Mouse (Mus musculus) heart, embryonic 10.5 days (tissue): Measurements from ENCODE around the gene Polr1a. TPM values are rescaled to one million over a fixed set of nuclear protein-coding genes. Genes with fewer than 3 reads are reported as not detected.
A peak's percentile ranks its signal among the peaks of the same experiment; 100 is the strongest.

ENCODE experiments used
- DNase-seq: peaks from one replicate; pipeline ENCODE4 v3.0.0-alpha.2; 2017; ENCODE audit warnings: low spot score
- H3K27ac ChIP-seq: fragments of 300-500 bp; sonication (generic); 2 replicates; pipeline ENCODE4 v1.5.1; 2016; ENCODE audit warnings: mild to moderate bottlenecking
- H3K27me3 ChIP-seq: fragments of 300-500 bp; sonication (generic); 2 replicates; pipeline ENCODE4 v1.6.1; 2016; ENCODE audit warnings: mild to moderate bottlenecking; ENCODE audit not compliant: poor library complexity, insufficient read depth, severe bottlenecking
- H3K36me3 ChIP-seq: fragments of 300-500 bp; sonication (generic); 2 replicates; pipeline ENCODE4 v1.6.1; 2016; ENCODE audit warnings: mild to moderate bottlenecking, moderate library complexity
- H3K4me1 ChIP-seq: fragments of 300-500 bp; sonication (generic); 2 replicates; pipeline ENCODE4 v1.6.1; 2016; ENCODE audit warnings: mild to moderate bottlenecking
- H3K4me3 ChIP-seq: fragments of 300-500 bp; sonication (generic); 2 replicates; pipeline ENCODE4 v1.5.1; 2016; ENCODE audit warnings: mild to moderate bottlenecking, moderate library complexity
- H3K9me3 ChIP-seq: fragments of 300-500 bp; sonication (generic); 2 replicates; pipeline ENCODE4 v1.6.1; 2016; ENCODE audit warnings: mild to moderate bottlenecking, moderate library complexity
- WGBS: fragments of 180-500 bp; shearing (Covaris S2); methylation state at CpG from one replicate; pipeline ENCODE4 v1.1.7; 2016; 5-methylcytosine and 5-hydroxymethylcytosine counted together
- polyA plus RNA-seq: library from polyadenylated mRNA; unstranded; fragments of >200 nt; fragmentation: Nextera tagmentation; extraction: Ambion mirVana; gene quantifications from 2 replicates; pipeline ENCODE4 v1.2.1, GENCODE M21; 2016

The Polr1a gene
- polyA plus RNA-seq, 1 experiment from 2014 or later = 40.0 TPM

DNA sequence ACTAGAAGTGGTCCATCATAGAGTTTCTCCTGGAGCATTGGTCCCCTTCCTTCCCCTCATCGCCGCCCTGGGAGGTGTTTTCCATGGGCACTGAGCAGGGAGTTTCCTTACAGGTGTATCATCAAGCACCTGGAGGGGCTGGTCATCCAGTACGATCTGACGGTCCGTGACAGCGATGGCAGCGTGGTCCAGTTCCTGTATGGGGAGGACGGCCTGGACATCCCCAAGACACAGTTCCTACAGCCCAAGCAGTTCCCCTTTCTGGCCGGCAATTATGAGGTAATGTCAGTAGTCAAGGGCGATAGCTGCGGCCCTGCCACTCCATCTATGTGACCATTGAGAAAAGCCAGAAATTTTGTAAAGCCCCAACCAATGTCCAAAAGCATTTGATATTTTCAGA lies 54.7 kb downstream of the Polr1a start:
- peaks cover 58% of the 10 kb centered on the region for H3K36me3 ChIP-seq
- 95% methylated on average over 11 of the region's 11 CpGs for WGBS

DNA sequence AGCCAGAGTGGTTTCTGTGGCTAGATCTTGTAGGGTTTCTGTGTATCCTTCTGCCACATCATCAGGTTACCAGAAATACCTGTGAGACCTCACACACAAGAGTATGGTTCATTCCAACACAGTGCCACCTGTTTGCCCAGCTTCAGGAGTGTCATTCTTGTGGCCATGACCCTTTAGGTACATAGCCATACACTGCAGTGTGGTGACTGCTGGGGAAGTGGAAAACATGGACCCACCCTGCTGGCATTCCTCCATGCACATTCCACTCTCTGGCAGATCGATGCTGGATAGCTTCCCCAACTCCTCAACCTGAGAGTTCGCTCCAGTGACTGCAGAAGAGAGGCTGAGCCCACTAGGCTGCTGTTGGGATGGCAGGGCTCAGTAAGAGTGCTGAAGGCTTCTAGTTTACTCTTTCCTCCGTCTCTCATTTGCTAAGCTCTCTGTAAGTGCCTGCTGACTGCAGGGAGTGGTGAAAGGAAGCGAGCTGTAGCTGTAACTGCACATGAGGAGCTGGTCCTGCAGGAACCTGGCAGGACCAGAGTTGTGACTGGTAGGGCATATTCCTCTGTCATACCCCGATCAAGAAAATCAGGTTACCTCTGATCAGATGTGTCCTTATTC lies 57.9 kb downstream of the Polr1a start:
- no peaks in the 10 kb centered on the region for H3K27me3 ChIP-seq
- peaks cover 76% of the 10 kb centered on the region for H3K36me3 ChIP-seq
- no peak overlapping the region for H3K27ac ChIP-seq
- no peak for DNase-seq
- H3K9me3 ChIP-seq = no peaks in the 10 kb centered on the region
- 80% methylated on average over 5 of the region's 5 CpGs for WGBS
- H3K4me3 ChIP-seq = no peak overlapping the region
- H3K4me1 ChIP-seq = peaks cover 7% of the 10 kb centered on the region; the same call in 1 of the 2 replicates

More for the DNA sequence above, 54.7 kb downstream of the Polr1a start:
- H3K4me3 ChIP-seq = no peak overlapping the region
- DNase-seq = no peak
- H3K27ac ChIP-seq = no peak overlapping the region
- no peaks in the 10 kb centered on the region for H3K27me3 ChIP-seq
- no peaks in the 10 kb centered on the region for H3K9me3 ChIP-seq
- H3K4me1 ChIP-seq = no peaks in the 10 kb centered on the region; the same call in 1 of the 2 replicates

DNA sequence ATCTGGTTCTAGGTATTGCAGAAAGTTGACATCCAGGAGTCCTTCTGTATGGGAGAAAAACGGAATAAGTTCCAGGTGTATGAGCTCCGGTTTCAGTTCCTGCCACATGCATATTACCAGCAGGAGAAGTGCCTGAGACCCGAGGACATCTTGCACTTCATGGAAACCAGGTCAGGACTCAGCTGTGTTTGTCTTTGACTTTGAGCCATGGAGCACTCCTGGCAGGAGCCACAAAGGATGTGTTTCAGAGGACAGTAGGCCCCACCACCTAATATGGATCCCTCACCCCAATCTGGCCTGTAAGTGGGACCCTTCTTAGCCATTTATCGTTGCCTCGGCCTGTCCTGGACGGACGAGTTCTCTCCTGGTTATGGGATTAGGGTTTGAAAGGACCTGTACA lies 59.0 kb downstream of the Polr1a start:
- no peak overlapping the region for H3K4me3 ChIP-seq
- H3K36me3 ChIP-seq = peaks cover 78% of the 10 kb centered on the region
- no peaks in the 10 kb centered on the region for H3K9me3 ChIP-seq
- no peaks in the 10 kb centered on the region for H3K27me3 ChIP-seq
- H3K27ac ChIP-seq = no peak overlapping the region
- H3K4me1 ChIP-seq = peaks cover 7% of the 10 kb centered on the region; the same call in 1 of the 2 replicates
- WGBS = 85% methylated on average over 7 of the region's 7 CpGs
- DNase-seq = no peak

DNA sequence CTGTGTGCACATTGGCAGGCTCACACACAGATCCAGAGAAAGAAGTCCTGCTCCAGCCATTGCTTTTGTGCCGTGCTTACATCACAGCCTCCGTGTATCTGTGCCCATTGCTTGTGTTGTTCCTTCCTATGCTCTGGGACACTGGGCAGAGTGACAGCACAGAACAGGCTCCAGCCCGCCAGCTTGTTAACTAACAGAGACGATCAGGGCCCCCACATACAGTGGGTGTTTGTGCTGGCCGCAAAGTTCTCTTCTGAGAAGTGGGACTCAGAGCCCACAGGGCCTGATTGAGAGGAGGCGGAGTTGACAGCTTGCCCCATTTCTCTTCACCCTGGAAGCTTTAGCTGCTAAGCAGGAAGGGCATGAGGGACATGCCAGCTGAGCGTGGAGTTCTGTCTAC lies 60.6 kb downstream of the Polr1a start:
- Histone ChIP-seq H3K27me3 (no peaks in the 10 kb centered on the region), H3K9me3 (no peaks in the 10 kb centered on the region), H3K4me1 (peaks cover 7% of the 10 kb centered on the region; the same call in 1 of the 2 replicates), H3K36me3 (peaks cover 94% of the 10 kb centered on the region), H3K4me3 (no peak overlapping the region), H3K27ac (no peak overlapping the region)
- WGBS = 86% methylated on average over 7 of the region's 7 CpGs
- DNase-seq = no peak

DNA sequence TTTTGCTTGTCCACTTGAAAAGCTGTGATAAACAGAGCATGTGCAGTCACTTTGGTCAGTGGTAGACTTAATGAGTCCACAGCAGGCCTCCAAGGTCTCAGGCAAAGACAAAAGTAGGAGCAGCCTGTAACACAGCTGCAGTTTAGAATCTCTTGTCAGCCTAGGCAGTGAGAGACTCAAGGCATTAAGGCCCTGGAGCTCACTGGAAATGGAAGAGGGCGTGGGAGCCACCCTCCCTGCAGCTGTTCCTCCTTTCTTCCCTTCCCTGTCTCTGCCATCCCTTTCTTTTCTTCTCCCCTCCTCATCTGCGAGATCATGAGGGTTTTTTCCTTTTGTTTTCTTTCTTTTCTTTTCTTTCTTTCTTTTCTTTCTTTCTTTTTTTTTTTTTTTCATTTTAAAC lies 61.3 kb downstream of the Polr1a start:
- Histone ChIP-seq H3K4me1 (peaks cover 7% of the 10 kb centered on the region; the same call in 1 of the 2 replicates), H3K27ac (no peak overlapping the region), H3K36me3 (peaks cover 95% of the 10 kb centered on the region), H3K27me3 (no peaks in the 10 kb centered on the region), H3K9me3 (no peaks in the 10 kb centered on the region), H3K4me3 (no peak overlapping the region)
- WGBS = 83% methylated on average over 2 of the region's 2 CpGs
- no peak for DNase-seq

DNA sequence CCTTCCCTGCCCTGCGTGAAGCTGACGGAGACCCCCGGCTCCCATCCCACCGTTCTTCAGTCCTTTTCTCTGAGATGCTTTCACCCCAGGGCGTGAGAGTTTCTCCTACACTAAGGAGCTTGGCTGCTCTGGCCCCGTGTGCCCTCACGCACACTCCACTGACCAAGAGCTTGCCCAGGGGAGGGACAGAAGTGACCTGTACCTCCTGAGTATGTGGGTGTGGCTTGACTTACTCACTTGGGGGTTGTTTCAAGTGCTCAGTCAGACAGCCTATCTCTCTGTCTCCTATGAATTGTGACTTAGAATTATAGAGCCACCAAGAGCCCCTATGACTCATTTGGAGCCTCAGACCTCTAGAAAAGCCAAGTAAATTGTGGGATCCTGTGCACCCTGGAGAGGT lies 67.7 kb downstream of the Polr1a start:
- H3K27me3 ChIP-seq = no peaks in the 10 kb centered on the region
- H3K4me1 ChIP-seq = peaks cover 43% of the 10 kb centered on the region
- no peak for DNase-seq
- peaks cover 99% of the 10 kb centered on the region for H3K36me3 ChIP-seq
- WGBS = 94% methylated on average over 7 of the region's 7 CpGs
- H3K9me3 ChIP-seq = no peaks in the 10 kb centered on the region
- H3K27ac ChIP-seq = no peak overlapping the region
- no peak overlapping the region for H3K4me3 ChIP-seq

DNA sequence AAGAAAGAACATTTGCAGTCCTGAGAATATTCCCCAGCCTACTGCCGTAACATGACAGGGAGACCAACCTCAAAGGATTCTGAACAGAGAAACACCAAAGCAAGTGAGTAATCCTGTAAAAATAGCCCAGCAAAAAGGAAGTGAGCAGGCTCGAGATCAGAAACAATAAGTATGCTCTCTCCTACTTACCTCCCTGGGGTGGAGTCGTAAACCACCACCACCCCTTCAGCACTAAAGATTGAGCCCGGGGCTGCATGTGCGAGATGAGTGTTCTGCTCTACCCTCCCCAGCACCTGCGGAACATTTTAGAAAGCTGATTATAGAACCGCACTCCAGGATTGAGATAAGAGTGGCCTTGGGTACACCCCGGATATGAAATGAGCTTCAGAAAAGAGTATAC lies 71.3 kb downstream of the Polr1a start:
- H3K4me1 ChIP-seq = peaks cover 49% of the 10 kb centered on the region

DNA sequence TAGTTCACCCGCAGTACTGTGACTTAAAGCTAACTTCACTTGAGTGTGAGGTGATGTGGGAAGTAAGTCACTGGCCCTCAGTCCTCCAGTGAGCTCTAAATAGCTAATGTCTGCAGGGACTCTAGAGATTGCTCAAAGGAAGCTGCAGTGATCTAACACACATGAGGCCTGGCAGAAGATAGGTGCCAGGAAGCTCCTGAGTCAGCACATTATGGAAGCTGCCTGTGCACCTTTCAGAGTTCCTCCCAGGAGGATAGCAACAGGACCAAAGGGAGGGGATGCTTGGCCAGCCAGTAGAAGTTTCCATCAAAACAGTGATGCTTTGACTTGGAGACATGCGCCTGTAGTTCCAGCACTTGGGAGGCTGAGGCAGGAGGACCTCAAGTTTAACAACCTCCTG lies 71.7 kb downstream of the Polr1a start:
- Histone ChIP-seq H3K4me3 (no peak overlapping the region), H3K27ac (peak overlapping the region; percentile 82), H3K36me3 (peaks cover 59% of the 10 kb centered on the region), H3K27me3 (no peaks in the 10 kb centered on the region), H3K4me1 (peaks cover 49% of the 10 kb centered on the region), H3K9me3 (no peaks in the 10 kb centered on the region)
- WGBS = 77% methylated on average over 2 of the region's 2 CpGs
- DNase-seq = no peak

More for the DNA sequence above, 71.3 kb downstream of the Polr1a start:
- Histone ChIP-seq H3K9me3 (no peaks in the 10 kb centered on the region), H3K4me3 (no peak overlapping the region), H3K27ac (peak overlapping the region; percentile 82), H3K27me3 (no peaks in the 10 kb centered on the region), H3K36me3 (peaks cover 63% of the 10 kb centered on the region)
- DNase-seq = no peak
- 57% methylated on average over 8 of the region's 8 CpGs for WGBS

DNA sequence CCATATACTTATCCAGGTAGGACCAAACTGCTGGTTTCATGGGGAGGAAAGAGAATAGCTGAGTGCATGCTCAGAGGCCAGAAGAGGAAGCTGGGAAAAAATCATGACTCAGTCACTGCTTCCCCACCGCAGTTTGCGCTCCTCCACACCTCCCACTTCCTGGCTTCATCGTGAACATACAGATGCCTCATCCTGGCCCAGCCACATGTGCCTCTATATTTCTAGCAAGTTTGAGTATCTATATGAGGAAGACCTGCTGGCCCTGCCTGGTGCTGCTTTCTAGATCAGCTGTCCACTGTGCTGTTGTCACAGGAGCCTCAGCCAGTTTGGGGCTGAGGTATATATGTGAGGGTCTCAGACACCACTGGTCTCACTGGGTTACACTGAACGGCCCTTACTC lies 72.6 kb downstream of the Polr1a start:
- peak overlapping the region; percentile 26; the same call in 1 of the 2 replicates for H3K27ac ChIP-seq

DNA sequence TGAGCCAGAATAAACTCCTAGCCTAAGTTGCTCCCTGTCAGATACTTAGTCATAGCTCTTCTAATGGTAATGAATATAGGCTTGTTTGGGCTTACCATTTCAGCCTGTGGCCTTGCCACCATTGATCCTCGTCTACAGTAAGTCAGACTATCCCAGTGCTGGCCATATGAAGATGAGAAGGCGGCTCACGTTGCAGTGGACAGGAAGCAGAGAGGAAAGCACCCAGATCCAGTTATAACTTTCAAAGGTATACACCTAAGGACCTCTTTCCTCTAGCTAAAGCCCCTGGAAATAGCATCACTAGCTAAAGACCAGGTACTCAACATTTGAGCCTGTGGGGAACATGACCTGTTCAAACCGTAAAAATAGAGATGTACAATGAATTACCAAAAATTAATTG lies 77.1 kb downstream of the Polr1a start:
- WGBS = 87% methylated on average over 4 of the region's 4 CpGs
- Histone ChIP-seq H3K4me3 (no peak overlapping the region), H3K27ac (no peak overlapping the region), H3K9me3 (no peaks in the 10 kb centered on the region), H3K27me3 (no peaks in the 10 kb centered on the region), H3K36me3 (peaks cover 5% of the 10 kb centered on the region), H3K4me1 (peaks cover 42% of the 10 kb centered on the region)
- no peak for DNase-seq

More for the DNA sequence above, 72.6 kb downstream of the Polr1a start:
- H3K36me3 ChIP-seq = peaks cover 50% of the 10 kb centered on the region
- H3K4me1 ChIP-seq = peaks cover 48% of the 10 kb centered on the region
- 90% methylated on average over 4 of the region's 4 CpGs for WGBS
- H3K4me3 ChIP-seq = no peak overlapping the region
- no peaks in the 10 kb centered on the region for H3K9me3 ChIP-seq
- DNase-seq = no peak
- H3K27me3 ChIP-seq = no peaks in the 10 kb centered on the region

DNA sequence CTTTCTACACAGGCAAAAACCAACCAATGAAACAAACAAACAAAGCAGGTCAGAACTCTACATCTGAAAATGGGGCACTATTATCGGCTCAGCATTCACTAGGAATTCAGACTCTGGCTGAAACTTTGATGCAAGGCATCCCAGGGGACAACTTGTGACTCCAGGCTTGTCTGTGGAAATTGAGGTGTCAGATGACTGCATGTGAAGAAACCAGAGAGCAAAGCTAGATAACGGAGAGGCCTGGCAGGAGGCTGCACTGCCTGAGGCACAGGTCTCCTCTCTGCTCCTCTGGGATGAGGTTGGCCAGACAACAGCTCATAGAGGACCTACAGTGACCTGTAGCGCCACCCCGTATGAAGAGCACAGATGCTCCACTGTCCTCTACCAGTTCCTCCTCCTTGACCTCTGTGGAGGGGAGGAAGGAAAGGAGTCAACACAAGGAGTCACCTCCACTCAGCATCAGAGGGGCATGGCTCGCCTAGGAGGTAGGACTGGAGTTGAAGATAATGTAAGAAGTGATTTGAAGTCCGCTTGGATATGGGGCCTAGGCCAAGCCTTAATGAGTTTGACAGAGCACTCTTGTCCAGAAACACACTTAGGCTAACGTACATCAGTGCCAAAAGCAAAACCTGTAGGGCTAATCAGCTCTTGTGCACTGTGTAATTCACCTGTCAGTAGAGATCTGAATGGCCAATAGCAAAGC lies 78.8 kb downstream of the Polr1a start:
- DNase-seq = peak; percentile 83
- no peaks in the 10 kb centered on the region for H3K36me3 ChIP-seq
- no peak overlapping the region for H3K4me3 ChIP-seq
- H3K9me3 ChIP-seq = no peaks in the 10 kb centered on the region
- 42% methylated on average over 7 of the region's 7 CpGs for WGBS
- no peaks in the 10 kb centered on the region for H3K27me3 ChIP-seq
- H3K4me1 ChIP-seq = peaks cover 50% of the 10 kb centered on the region
- peak overlapping the region; percentile 70; the same call in 1 of the 2 replicates for H3K27ac ChIP-seq

DNA sequence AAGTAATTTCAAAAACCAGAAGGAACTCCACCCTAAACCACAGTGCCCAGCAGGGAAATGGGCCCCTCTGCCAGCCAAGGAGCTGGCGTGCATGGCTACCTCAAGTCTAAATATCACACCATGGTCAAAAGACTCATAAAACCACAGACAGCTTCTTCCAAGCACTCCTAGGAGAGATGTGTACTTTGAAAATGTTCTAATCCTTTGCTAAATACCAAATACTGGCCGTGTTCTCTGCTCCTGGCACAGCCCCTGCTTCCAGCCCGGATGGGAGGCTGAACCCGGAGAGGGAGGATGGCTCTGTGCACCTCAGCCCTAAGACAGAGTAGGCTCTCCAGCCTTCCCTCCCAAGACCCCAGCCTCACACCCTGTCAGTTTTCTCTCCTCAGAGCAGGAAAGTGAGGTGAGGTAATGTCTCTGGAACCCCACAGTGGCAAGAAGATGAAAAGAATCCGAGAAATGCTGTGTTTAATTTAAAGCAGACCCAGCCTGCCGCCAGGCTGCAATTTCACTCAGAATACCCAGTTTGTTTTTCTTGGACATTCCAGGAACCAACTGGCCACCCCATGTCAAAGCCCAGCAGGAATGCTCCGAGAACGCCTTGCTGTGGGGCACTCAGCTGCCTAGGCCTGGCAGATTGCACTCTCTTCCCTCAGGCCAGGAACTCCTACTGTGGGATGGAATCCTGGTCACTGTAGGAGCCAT lies 80.9 kb downstream of the Polr1a start:
- 24% methylated on average over 8 of the region's 8 CpGs for WGBS
- no peak for DNase-seq
- Histone ChIP-seq H3K36me3 (no peaks in the 10 kb centered on the region), H3K4me1 (peaks cover 45% of the 10 kb centered on the region), H3K27me3 (no peaks in the 10 kb centered on the region), H3K9me3 (no peaks in the 10 kb centered on the region), H3K4me3 (no peak overlapping the region), H3K27ac (peak overlapping the region; percentile 76)

DNA sequence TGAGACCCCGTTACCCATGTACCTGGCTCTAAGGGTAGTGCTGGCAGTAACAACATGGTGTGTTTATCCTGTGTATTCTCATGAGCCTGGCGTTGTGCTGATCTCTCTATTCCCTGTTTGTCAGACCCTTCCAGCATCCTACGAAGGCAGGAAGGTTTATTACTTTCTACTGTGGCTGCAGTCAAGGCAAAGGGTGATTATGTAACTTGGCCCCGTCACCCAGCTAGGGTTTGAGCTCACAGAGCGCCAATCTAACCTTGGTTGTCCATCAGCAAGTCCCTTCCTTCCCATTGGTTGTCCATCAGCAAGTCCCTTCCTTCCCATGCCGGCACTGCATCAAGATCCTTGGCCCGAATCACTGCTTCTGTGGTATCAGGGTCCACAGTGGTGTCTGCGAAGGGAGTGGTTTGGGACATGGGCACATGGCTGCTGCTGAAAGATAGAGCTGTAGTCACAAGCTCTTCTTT lies 81.6 kb downstream of the Polr1a start:
- Histone ChIP-seq H3K4me1 (peaks cover 45% of the 10 kb centered on the region), H3K9me3 (no peaks in the 10 kb centered on the region), H3K27ac (peak overlapping the region; percentile 76), H3K27me3 (no peaks in the 10 kb centered on the region), H3K36me3 (no peaks in the 10 kb centered on the region), H3K4me3 (no peak overlapping the region)
- WGBS = 39% methylated on average over 8 of the region's 8 CpGs
- no peak for DNase-seq
